Mouse (Mus musculus) embryonic facial prominence, embryonic 11.5 days (tissue): ENCODE results near the gene Rprd1b. TPM values are rescaled to one million over a fixed set of nuclear protein-coding genes. Genes with fewer than 3 reads are reported as not detected.

Experiments used
- ATAC-seq: fragments of 200-750 bp; cut with Nextera tagmentation; replicated peaks from 2 replicates; pipeline ENCODE4 v1.8.0; 2017; ENCODE audit warnings: low read depth; ENCODE audit not compliant: insufficient number of reproducible peaks, low FRiP score, low TSS enrichment
- DNase-seq: peaks from one replicate; pipeline ENCODE4 v3.0.0-alpha.2; 2015; ENCODE audit warnings: low spot score
- H3K27ac ChIP-seq: fragments of 300-500 bp; sonication (generic); replicated peaks from 2 replicates; pipeline ENCODE4 v1.5.1; 2014; ENCODE audit warnings: mild to moderate bottlenecking, low read depth, low read length, control low read depth
- H3K27me3 ChIP-seq: fragments of 300-500 bp; sonication (generic); 2 replicates; pipeline ENCODE4 v1.6.1; 2014; ENCODE audit warnings: mild to moderate bottlenecking, low read length, moderate library complexity, mixed read lengths; ENCODE audit not compliant: control insufficient read depth, insufficient read depth
- H3K36me3 ChIP-seq: fragments of 300-500 bp; sonication (generic); replicated peaks from 2 replicates; pipeline ENCODE4 v1.6.1; 2014; ENCODE audit warnings: low read depth, mild to moderate bottlenecking, low read length, moderate library complexity, mixed read lengths; ENCODE audit not compliant: control insufficient read depth, insufficient read depth
- H3K4me1 ChIP-seq: fragments of 300-500 bp; sonication (generic); 2 replicates; pipeline ENCODE4 v1.6.1; 2014; ENCODE audit warnings: low read length, mixed read lengths; ENCODE audit not compliant: control insufficient read depth, insufficient read depth
- H3K4me2 ChIP-seq: fragments of 300-500 bp; sonication (generic); 2 replicates; pipeline ENCODE4 v1.6.1; 2014; ENCODE audit warnings: low read depth, mild to moderate bottlenecking, control low read depth, low read length, moderate library complexity
- H3K4me3 ChIP-seq: fragments of 300-500 bp; sonication (generic); 2 replicates; pipeline ENCODE4 v1.5.1; 2014; ENCODE audit warnings: low read depth, low read length, control low read depth
- H3K9ac ChIP-seq: fragments of 300-500 bp; sonication (generic); replicated peaks from 2 replicates; pipeline ENCODE4 v1.6.1; 2014; ENCODE audit warnings: mild to moderate bottlenecking, control low read depth, low read length
- H3K9me3 ChIP-seq: fragments of 300-500 bp; sonication (generic); replicated peaks from 2 replicates; pipeline ENCODE4 v1.6.1; 2016; ENCODE audit warnings: mild to moderate bottlenecking, low read length, inconsistent platforms, mixed read lengths; ENCODE audit not compliant: control insufficient read depth
- WGBS: fragments of 180-500 bp; shearing (Covaris S2); extraction: QIAGEN DNeasy Blood & Tissue Kit; methylation state at CpG from one replicate; pipeline ENCODE4 v1.1.7; 2014; 5-methylcytosine and 5-hydroxymethylcytosine counted together
- polyA plus RNA-seq: library from polyadenylated mRNA; unstranded; fragments of >200 nt; fragmentation: Nextera tagmentation; extraction: Ambion mirVana; gene quantifications from 2 replicates; pipeline ENCODE4 v1.2.1, GENCODE M21; 2014

Gene Rprd1b
- polyA plus RNA-seq, 1 experiment from 2014 or later = 62.7 TPM

DNA sequence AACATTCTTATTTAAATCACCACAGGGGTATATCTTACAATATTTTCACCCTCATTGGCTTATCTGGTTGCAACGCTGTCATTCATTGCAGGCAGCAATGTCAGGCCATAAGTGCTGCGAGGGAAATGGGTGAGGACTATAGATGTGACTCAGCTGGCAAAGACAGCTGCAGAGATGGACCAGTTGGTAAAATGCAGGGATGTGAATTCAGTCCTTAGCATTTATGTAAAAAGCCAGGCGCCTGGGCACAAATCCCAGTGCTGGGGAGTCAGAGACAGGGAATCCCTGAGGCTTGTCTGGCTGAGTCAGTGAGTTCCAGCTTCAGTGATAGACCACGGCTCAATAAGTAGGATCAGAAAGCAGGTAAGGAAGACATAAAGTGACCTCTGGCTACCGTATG lies 73.5 kb downstream of the Rprd1b start:
- 86% methylated on average over 5 of the region's 5 CpGs for WGBS
- H3K27me3 ChIP-seq = no peaks in the 10 kb centered on the region
- no peak overlapping the region for H3K9ac ChIP-seq
- DNase-seq (no peak), ATAC-seq (no peak)
- H3K9me3 ChIP-seq = no peaks in the 10 kb centered on the region
- H3K4me2 ChIP-seq = no peak overlapping the region
- H3K36me3 ChIP-seq = no peaks in the 10 kb centered on the region
- H3K27ac ChIP-seq = no peak overlapping the region
- H3K4me1 ChIP-seq = no peaks in the 10 kb centered on the region
- H3K4me3 ChIP-seq = no peak overlapping the region

DNA sequence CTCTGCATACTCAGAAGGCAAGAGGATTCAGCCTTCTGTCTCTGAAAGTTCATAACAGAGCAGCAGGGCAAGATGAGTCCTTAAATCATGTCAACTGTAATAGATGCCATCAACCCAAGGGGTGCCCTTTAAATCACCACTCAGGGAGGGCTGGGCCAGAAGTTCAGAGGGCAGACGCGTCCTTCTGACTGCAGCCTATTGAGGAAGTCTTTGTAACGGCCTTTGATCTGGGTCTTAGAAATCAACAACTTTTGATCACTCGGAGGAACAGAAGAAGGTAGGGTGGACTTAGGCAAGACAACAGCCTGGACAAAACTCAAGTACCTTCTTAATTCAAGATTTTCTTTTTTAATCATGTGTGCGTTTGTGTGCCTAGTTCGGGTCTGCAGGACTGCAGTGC lies 76.7 kb downstream of the Rprd1b start:
- ATAC-seq = no peak
- Histone ChIP-seq H3K9me3 (no peaks in the 10 kb centered on the region), H3K9ac (no peak overlapping the region), H3K27ac (no peak overlapping the region), H3K27me3 (no peaks in the 10 kb centered on the region), H3K4me3 (no peak overlapping the region), H3K4me1 (no peaks in the 10 kb centered on the region), H3K36me3 (no peaks in the 10 kb centered on the region), H3K4me2 (no peak overlapping the region)
- 82% methylated on average over 6 of the region's 6 CpGs for WGBS
- no peak for DNase-seq

DNA sequence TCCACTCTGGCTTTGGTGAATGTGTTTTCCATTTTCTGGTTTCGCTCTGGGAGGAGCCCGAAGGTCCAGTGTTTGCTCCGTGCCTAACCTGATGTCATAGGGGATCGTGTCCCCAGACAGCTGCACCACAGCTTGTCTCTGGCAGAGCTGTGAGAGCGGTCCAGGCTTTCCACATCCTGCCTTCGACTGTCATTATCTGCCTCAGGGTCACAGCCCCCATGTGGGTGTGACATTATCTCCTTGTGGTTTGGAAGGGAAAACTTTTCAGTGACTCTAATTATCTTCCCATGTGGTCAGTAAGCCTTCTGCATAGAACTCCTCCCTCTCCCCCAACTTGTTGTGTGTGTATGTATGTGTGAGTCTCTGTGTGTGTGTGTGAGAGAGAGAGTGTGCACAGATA lies 77.3 kb downstream of the Rprd1b start:
- ATAC-seq = no peak
- Histone ChIP-seq H3K4me1 (no peaks in the 10 kb centered on the region), H3K4me3 (no peak overlapping the region), H3K9me3 (no peaks in the 10 kb centered on the region), H3K27ac (no peak overlapping the region), H3K9ac (no peak overlapping the region), H3K36me3 (no peaks in the 10 kb centered on the region), H3K4me2 (no peak overlapping the region), H3K27me3 (no peaks in the 10 kb centered on the region)
- WGBS = 83% methylated on average over 6 of the region's 6 CpGs
- DNase-seq = no peak

DNA sequence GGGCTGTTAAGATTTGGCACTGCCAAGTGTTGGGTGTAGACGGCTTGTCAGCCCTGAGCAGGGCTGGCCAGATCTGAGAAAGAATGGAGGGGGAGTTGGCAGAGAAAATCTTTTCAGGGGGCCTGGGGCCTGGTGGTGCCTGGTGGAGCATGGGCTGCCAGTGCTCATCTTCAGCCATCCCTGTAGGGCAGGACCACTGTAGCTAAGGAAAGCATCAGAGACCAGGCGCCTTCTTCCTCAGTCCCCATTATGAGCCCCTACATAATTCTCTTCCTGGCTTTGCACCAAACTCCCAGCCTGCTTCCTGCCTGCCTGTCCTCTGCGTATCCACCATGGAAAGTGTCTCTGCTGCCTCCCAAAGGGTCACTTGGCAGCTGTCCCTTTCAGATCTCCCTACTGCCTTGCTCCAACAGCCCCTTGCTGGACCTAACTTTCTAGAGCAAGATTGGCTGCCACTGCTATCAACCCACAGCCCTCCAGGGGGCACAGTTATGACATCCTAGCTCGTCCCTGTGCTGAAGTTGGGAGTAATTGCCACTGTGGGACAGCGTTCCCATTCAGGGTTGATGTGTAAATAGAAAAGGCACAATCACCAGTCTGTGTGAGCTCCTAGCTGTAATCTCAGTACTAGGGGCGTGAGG lies 78.8 kb downstream of the Rprd1b start:
- no peak overlapping the region for H3K4me2 ChIP-seq
- WGBS = 52% methylated on average over 6 of the region's 6 CpGs
- H3K36me3 ChIP-seq = no peaks in the 10 kb centered on the region
- H3K27ac ChIP-seq = no peak overlapping the region
- DNase-seq (peak; percentile 73), ATAC-seq (no peak)
- H3K9me3 ChIP-seq = no peaks in the 10 kb centered on the region
- H3K4me3 ChIP-seq = no peak overlapping the region
- no peak overlapping the region for H3K9ac ChIP-seq
- H3K4me1 ChIP-seq = no peaks in the 10 kb centered on the region
- no peaks in the 10 kb centered on the region for H3K27me3 ChIP-seq

DNA sequence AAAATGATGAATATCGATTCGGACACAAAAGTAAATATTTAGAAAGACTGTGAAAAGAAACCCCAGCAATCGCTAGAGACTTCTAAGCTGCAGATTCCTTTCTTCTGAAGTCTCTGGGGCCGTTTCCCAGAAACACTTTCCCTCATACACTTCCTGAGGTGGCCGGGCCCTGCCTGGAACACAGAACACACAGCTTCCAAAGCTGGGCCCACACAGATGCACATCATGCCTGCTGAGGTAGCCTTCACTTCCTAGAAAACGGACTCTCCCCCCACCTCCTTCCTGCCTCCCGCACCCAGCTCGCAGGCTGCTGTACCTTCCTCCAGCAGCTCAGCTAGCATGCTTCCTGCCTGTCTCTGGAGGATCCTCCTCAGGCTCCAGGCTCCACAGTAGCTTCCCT lies 81.2 kb downstream of the Rprd1b start:
- no peak overlapping the region for H3K4me3 ChIP-seq
- DNase-seq (peak; percentile 55), ATAC-seq (no peak)
- H3K4me1 ChIP-seq = no peaks in the 10 kb centered on the region
- no peaks in the 10 kb centered on the region for H3K27me3 ChIP-seq
- no peaks in the 10 kb centered on the region for H3K36me3 ChIP-seq
- H3K9me3 ChIP-seq = no peaks in the 10 kb centered on the region
- WGBS = 48% methylated on average over 8 of the region's 8 CpGs
- no peak overlapping the region for H3K4me2 ChIP-seq
- H3K27ac ChIP-seq = 0 out of 2 replicates have a peak overlapping the region, but pooled peaks have one; percentile 0
- peak overlapping the region; percentile 28; the same call in 1 of the 2 replicates for H3K9ac ChIP-seq

DNA sequence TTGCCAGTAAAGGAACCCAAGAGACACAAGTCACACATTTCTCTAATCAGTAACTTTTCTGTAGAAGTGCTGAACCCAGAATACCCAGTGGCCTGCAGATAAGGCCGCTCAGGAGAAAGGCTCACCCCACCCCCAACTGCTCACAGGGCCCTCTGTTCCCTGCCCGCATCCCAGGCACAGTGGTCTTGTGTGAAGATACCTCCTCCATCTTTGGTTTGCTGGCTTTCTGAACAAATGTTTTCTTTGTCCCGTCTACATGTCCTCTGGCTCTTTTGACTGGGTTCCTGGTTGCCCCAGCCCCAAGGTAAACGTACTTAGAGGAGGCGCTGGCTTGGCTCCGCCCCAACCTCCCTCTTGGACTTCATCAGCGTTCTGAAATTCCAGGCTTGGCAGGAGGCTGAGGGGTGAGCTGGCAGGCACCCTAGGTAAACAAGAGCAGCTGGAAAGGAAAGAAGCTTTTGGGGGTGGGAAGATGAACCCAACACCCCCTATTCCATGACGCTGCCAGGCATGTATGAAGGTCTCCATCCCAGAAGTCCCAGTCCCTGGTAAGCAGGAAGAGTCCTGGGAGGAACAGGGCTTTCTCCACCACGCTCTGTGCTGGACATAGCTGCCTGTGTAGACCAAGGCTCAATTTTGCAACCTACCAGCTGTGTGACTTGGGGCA lies 85.4 kb downstream of the Rprd1b start:
- Histone ChIP-seq H3K27ac (no peak overlapping the region), H3K27me3 (no peaks in the 10 kb centered on the region), H3K4me3 (no peak overlapping the region), H3K4me1 (no peaks in the 10 kb centered on the region), H3K9ac (no peak overlapping the region), H3K9me3 (no peaks in the 10 kb centered on the region), H3K36me3 (no peaks in the 10 kb centered on the region), H3K4me2 (no peak overlapping the region)
- WGBS = 21% methylated on average over 9 of the region's 9 CpGs
- peak; percentile 24 for DNase-seq
- ATAC-seq = no peak

DNA sequence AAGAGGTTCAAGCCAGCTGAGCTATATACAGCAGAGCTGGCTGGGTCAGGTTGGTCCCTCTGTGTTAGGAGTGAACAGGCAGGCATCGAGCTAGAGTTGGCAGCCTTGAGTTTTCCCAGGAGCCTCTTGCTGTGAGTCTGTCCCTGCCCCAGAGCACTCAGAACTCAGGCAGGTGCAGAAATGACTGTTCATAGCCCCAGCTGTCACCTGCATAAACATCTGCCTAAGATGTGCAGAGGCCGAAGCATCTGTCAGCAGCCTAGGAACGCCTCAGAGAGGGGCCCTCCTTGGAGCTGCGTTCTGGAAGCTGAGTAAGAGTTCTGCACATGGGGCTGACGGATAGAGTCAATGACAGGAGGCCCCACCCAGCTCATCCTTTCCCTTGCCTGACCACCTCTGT lies 86.6 kb downstream of the Rprd1b start:
- DNase-seq = no peak
- ATAC-seq = no peak
- H3K4me2 ChIP-seq = no peak overlapping the region
- no peak overlapping the region for H3K9ac ChIP-seq
- no peaks in the 10 kb centered on the region for H3K36me3 ChIP-seq
- H3K9me3 ChIP-seq = no peaks in the 10 kb centered on the region
- H3K4me3 ChIP-seq = no peak overlapping the region
- H3K4me1 ChIP-seq = no peaks in the 10 kb centered on the region
- no peak overlapping the region for H3K27ac ChIP-seq
- H3K27me3 ChIP-seq = no peaks in the 10 kb centered on the region
- WGBS = 72% methylated on average over 5 of the region's 5 CpGs

DNA sequence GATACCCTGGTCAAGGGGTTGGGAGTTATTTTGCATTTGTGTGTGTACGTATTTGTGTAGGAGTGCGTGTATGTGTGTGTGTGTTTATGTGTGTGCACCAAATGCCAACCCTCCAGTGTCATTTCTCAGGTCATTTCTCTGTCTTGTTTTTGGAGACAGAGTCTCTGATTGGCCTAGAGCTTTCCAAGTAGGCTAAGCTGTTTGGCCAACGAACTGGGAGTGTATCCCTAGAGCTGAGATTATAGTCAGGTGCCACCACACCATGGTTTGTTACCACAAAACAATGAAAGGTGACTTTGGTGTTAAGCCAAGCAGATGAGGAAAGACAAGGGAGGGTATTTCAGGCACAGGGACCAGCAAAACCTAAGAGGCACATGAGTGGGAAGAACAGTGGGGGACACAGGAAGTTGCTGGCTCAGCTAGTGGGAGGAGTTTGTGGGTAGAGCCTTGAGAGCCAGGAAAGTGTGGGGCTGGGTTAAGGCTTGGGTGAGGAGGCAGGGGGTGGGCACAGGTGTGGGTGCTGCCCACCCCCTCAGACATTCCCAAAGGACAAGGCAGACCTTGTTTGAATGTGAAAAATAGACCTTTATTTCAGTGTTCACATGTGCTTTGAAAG lies 87.6 kb downstream of the Rprd1b start:
- DNase-seq = no peak
- Histone ChIP-seq H3K27me3 (no peaks in the 10 kb centered on the region), H3K27ac (no peak overlapping the region), H3K36me3 (no peaks in the 10 kb centered on the region), H3K4me1 (no peaks in the 10 kb centered on the region), H3K4me3 (no peak overlapping the region), H3K9ac (no peak overlapping the region), H3K9me3 (no peaks in the 10 kb centered on the region), H3K4me2 (no peak overlapping the region)
- no peak for ATAC-seq
- 90% methylated on average over 3 of the region's 3 CpGs for WGBS
